Mouse (Mus musculus) intestine, embryonic 16.5 days (tissue): ENCODE measurements around the gene Cers3. TPM values are rescaled to one million over a fixed set of nuclear protein-coding genes. Genes with fewer than 3 reads are reported as not detected.
A peak's percentile ranks its signal among the peaks of the same experiment; 100 is the strongest.

ENCODE experiments used
- ATAC-seq: fragments of 200-750 bp; cut with Nextera tagmentation; 2 replicates; pipeline ENCODE4 v1.8.0; 2017; ENCODE audit warnings: moderate TSS enrichment, moderate library complexity
- H3K27ac ChIP-seq: fragments of 300-500 bp; sonication (generic); 2 replicates; pipeline ENCODE4 v1.5.1; 2014; ENCODE audit warnings: mild to moderate bottlenecking, low read length
- H3K27me3 ChIP-seq: fragments of 300-500 bp; sonication (generic); replicated peaks from 2 replicates; pipeline ENCODE4 v1.6.1; 2014; ENCODE audit warnings: low read length, control low read depth, mixed read lengths; ENCODE audit not compliant: control insufficient read depth, insufficient read depth
- H3K36me3 ChIP-seq: fragments of 300-500 bp; sonication (generic); 2 replicates; pipeline ENCODE4 v1.6.1; 2014; ENCODE audit warnings: low read length, control low read depth; ENCODE audit not compliant: control insufficient read depth, insufficient read depth
- H3K4me1 ChIP-seq: fragments of 300-500 bp; sonication (generic); 2 replicates; pipeline ENCODE4 v1.6.1; 2014; ENCODE audit warnings: low read length, control low read depth, mixed read lengths; ENCODE audit not compliant: control insufficient read depth, insufficient read depth
- H3K4me2 ChIP-seq: fragments of 300-500 bp; sonication (generic); 2 replicates; pipeline ENCODE4 v1.6.1; 2014; ENCODE audit warnings: low read depth, low read length, control low read depth
- H3K4me3 ChIP-seq: fragments of 300-500 bp; sonication (generic); 2 replicates; pipeline ENCODE4 v1.5.1; 2014; ENCODE audit warnings: mild to moderate bottlenecking, low read length
- H3K9ac ChIP-seq: fragments of 300-500 bp; sonication (generic); 2 replicates; pipeline ENCODE4 v1.6.1; 2014; ENCODE audit warnings: low read depth, low read length
- H3K9me3 ChIP-seq: fragments of 300-500 bp; sonication (generic); 2 replicates; pipeline ENCODE4 v1.6.1; 2016; ENCODE audit warnings: low read length, control low read depth; ENCODE audit not compliant: control insufficient read depth
- WGBS: fragments of 180-500 bp; shearing (Covaris S2); extraction: QIAGEN DNeasy Blood & Tissue Kit; methylation state at CpG from one replicate; pipeline ENCODE4 v1.1.7; 2014; 5-methylcytosine and 5-hydroxymethylcytosine counted together
- polyA plus RNA-seq: library from polyadenylated mRNA; unstranded; fragments of >200 nt; fragmentation: Nextera tagmentation; extraction: Ambion mirVana; gene quantifications from 2 replicates; pipeline ENCODE4 v1.2.1, GENCODE M21; 2015

The Cers3 gene
- polyA plus RNA-seq, 1 experiment from 2014 or later: 1.4 TPM

- no peak for ATAC-seq
- H3K27ac ChIP-seq: peak overlapping the region; percentile 78
Observed at GRCm38 (mm10) chr7:66866944-66867718, 123.8 kb downstream of the Cers3 start.

DNA sequence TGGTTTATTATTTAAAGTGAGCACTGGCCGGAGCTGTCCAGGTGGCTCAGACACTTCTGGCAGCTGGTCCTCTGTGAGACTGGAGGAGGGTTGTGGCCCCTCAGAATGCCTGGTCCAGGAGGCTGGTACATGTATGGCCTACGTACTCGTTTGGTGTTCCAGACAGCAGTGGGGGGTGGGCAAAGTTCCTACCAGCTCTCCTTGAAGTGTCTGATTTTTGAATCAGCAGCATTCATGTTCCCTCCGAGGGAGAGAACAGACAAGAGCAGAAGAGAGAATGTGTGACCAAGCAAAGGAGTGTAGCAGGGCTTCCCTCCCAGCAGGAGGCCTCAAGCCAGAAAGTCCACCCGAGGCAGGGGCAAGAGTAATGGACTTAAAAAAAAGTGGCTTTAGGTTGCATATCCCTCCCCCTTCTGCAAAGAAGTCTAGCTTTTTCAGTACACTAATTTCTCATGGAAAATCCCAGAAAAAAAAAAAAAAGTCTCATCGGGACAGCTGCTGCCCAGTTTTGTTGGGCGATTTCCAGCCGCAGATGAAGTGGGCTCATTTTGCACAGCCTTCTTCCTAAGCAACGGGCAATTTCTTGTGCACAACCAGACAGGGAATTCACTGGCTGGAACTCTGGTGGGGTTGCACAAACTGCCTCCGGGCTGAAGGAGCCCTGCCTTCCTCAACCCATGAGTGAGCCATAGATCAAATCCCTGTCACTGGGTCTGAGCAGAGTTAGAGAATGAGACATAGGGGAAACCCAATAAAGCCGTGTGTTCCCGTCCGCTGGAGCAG lies 124.6 kb downstream of the Cers3 start:
- H3K4me1 ChIP-seq: peaks cover 27% of the 10 kb centered on the region
- H3K4me2 ChIP-seq: no peak overlapping the region
- WGBS: 40% methylated on average over 13 of the region's 13 CpGs
- H3K4me3 ChIP-seq: no peak overlapping the region
- ATAC-seq: peak; percentile 60
- H3K27me3 ChIP-seq: no peaks in the 10 kb centered on the region
- H3K9me3 ChIP-seq: no peaks in the 10 kb centered on the region
- H3K27ac ChIP-seq: peak overlapping the region; percentile 78
- no peak overlapping the region for H3K9ac ChIP-seq
- H3K36me3 ChIP-seq: no peaks in the 10 kb centered on the region

More at GRCm38 (mm10) chr7:66866944-66867718, 123.8 kb downstream of the Cers3 start:
- Histone ChIP-seq H3K36me3 (no peaks in the 10 kb centered on the region), H3K9ac (no peak overlapping the region), H3K4me2 (no peak overlapping the region), H3K4me3 (no peak overlapping the region), H3K4me1 (peaks cover 25% of the 10 kb centered on the region), H3K27me3 (no peaks in the 10 kb centered on the region), H3K9me3 (no peaks in the 10 kb centered on the region)
- WGBS: 56% methylated on average over 19 of the region's 19 CpGs

GRCm38 (mm10) chr7:66871520-66871919 lies 128.2 kb downstream of the Cers3 start:
- no peak overlapping the region for H3K9ac ChIP-seq
- H3K36me3 ChIP-seq: no peaks in the 10 kb centered on the region
- H3K4me2 ChIP-seq: no peak overlapping the region
- no peaks in the 10 kb centered on the region for H3K27me3 ChIP-seq
- 47% methylated on average over 7 of the region's 7 CpGs for WGBS
- peaks cover 25% of the 10 kb centered on the region for H3K4me1 ChIP-seq
- no peak overlapping the region for H3K4me3 ChIP-seq
- peak overlapping the region; percentile 84 for H3K27ac ChIP-seq
- H3K9me3 ChIP-seq: no peaks in the 10 kb centered on the region
- peak; percentile 71 for ATAC-seq

- no peaks in the 10 kb centered on the region for H3K27me3 ChIP-seq
- no peak overlapping the region for H3K4me3 ChIP-seq
- no peaks in the 10 kb centered on the region for H3K9me3 ChIP-seq
- WGBS: 60% methylated on average over 14 of the region's 14 CpGs
- no peak overlapping the region for H3K9ac ChIP-seq
- peaks cover 21% of the 10 kb centered on the region for H3K4me1 ChIP-seq
- H3K36me3 ChIP-seq: no peaks in the 10 kb centered on the region
- no peak overlapping the region for H3K4me2 ChIP-seq
- peak; percentile 53; the same call in 1 of the 2 replicates for ATAC-seq
- H3K27ac ChIP-seq: peak overlapping the region; percentile 56
Observed at GRCm38 (mm10) chr7:66871940-66872511, 128.7 kb downstream of the Cers3 start.

GRCm38 (mm10) chr7:66873235-66873634 lies 129.9 kb downstream of the Cers3 start:
- H3K4me3 ChIP-seq: no peak overlapping the region
- no peaks in the 10 kb centered on the region for H3K9me3 ChIP-seq
- H3K4me2 ChIP-seq: no peak overlapping the region
- H3K36me3 ChIP-seq: no peaks in the 10 kb centered on the region
- no peak overlapping the region for H3K9ac ChIP-seq
- ATAC-seq: no peak
- H3K4me1 ChIP-seq: peaks cover 13% of the 10 kb centered on the region
- 86% methylated on average over 2 of the region's 2 CpGs for WGBS
- H3K27ac ChIP-seq: no peak overlapping the region
- H3K27me3 ChIP-seq: no peaks in the 10 kb centered on the region

Other genes with a start within 250 kb of the Cers3 start
- 10.2 and 10.3 TPM in 2 replicates for gene Asb7, start 53.9 kb upstream of the Cers3 start, polyA plus RNA-seq
- gene Lins1, start 53.6 kb upstream of the Cers3 start, polyA plus RNA-seq: 10.7 and 11.1 TPM in 2 replicates
- gene Adamts17, start 96.2 kb downstream of the Cers3 start, polyA plus RNA-seq: 3.0 and 3.7 TPM in 2 replicates